Mouse (Mus musculus): ENCODE results near the gene Gm20379. TPM values are rescaled to one million over a fixed set of nuclear protein-coding genes. Genes with fewer than 3 reads are reported as not detected.
A peak's percentile ranks its signal among the peaks of the same experiment; 100 is the strongest.

Gene Gm20379
- polyA plus RNA-seq, 1 experiment from 2014 or later = 1.4 TPM

DNA sequence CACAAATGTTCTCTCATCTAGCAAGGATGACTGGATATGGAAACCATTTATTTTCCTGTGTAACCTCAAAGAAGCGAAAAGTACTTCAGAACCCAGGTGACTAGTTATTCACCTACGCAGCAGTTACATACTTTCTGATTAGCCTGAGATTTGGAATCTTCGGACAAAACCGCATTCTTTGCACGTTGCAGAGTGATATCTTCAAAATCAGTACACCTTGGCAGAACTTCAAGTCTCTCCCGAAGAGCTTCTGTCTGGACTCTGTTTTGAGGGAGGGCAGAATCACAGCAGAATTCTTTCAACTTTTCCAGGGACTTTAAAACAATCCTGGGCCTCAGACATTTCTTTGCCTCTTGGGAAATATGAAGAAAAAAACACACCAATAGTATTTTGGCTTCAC lies 45.3 kb downstream of the Gm20379 start:
- no peak overlapping the region for H3K4me3 ChIP-seq (ENCODE audit: low read length)
- H3K27ac ChIP-seq (ENCODE audit: low read depth, low read length) = no peak overlapping the region
- ATAC-seq (ENCODE audit: low FRiP score, low TSS enrichment) = no peak
- WGBS = 93% methylated on average over 6 of the region's 6 CpGs
- H3K4me2 ChIP-seq (replicated peaks; ENCODE audit: low read depth, low read length) = no peak overlapping the region
- no peaks in the 10 kb centered on the region for H3K9me3 ChIP-seq (ENCODE audit: control insufficient read depth, low read length)
- no peak overlapping the region for H3K9ac ChIP-seq (ENCODE audit: low read depth, low read length)
- no peaks in the 10 kb centered on the region for H3K27me3 ChIP-seq (ENCODE audit: control insufficient read depth, insufficient read depth, low read length)
- H3K36me3 ChIP-seq (ENCODE audit: control insufficient read depth, insufficient read depth, low read length) = peaks cover 24% of the 10 kb centered on the region; the same call in 1 of the 2 replicates
- peaks cover 8% of the 10 kb centered on the region; the same call in 1 of the 2 replicates for H3K4me1 ChIP-seq (ENCODE audit: control insufficient read depth, insufficient read depth, low read length)

DNA sequence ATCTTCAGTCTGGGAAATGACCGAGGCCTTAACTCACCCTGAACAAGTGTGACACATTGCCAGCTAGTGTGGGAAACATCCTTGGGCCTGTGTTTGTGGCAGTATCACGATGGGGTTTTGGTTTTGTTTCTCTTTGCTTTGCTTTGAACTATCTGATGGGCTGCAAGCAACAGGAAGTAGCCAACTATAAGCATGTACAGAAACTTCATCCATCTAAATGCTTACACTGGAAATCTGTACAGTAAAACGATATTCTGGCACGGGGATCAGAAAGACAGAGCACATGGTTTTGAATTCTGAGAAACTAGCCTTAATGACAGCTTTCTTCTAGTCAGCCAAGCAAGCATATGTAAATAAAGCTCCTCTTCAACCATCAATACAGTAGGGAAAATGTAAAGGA lies 48.2 kb downstream of the Gm20379 start:
- H3K27ac ChIP-seq (ENCODE audit: low read depth, low read length) = no peak overlapping the region; the same call in 1 of the 2 replicates
- H3K4me2 ChIP-seq (replicated peaks; ENCODE audit: low read depth, low read length) = peak overlapping the region; percentile 54
- peaks cover 14% of the 10 kb centered on the region for H3K36me3 ChIP-seq (ENCODE audit: control insufficient read depth, insufficient read depth, low read length)
- WGBS = 16% methylated on average over 4 of the region's 4 CpGs
- peak overlapping the region; percentile 76 for H3K4me3 ChIP-seq (ENCODE audit: low read length)
- peaks cover 17% of the 10 kb centered on the region; the same call in 1 of the 2 replicates for H3K4me1 ChIP-seq (ENCODE audit: control insufficient read depth, insufficient read depth, low read length)
- peak; percentile 0; the same call in 1 of the 2 replicates for ATAC-seq (ENCODE audit: low FRiP score, low TSS enrichment)
- H3K27me3 ChIP-seq (ENCODE audit: control insufficient read depth, insufficient read depth, low read length) = no peaks in the 10 kb centered on the region
- peak overlapping the region; percentile 66 for H3K9ac ChIP-seq (ENCODE audit: low read depth, low read length)
- H3K9me3 ChIP-seq (ENCODE audit: control insufficient read depth, low read length) = no peaks in the 10 kb centered on the region

DNA sequence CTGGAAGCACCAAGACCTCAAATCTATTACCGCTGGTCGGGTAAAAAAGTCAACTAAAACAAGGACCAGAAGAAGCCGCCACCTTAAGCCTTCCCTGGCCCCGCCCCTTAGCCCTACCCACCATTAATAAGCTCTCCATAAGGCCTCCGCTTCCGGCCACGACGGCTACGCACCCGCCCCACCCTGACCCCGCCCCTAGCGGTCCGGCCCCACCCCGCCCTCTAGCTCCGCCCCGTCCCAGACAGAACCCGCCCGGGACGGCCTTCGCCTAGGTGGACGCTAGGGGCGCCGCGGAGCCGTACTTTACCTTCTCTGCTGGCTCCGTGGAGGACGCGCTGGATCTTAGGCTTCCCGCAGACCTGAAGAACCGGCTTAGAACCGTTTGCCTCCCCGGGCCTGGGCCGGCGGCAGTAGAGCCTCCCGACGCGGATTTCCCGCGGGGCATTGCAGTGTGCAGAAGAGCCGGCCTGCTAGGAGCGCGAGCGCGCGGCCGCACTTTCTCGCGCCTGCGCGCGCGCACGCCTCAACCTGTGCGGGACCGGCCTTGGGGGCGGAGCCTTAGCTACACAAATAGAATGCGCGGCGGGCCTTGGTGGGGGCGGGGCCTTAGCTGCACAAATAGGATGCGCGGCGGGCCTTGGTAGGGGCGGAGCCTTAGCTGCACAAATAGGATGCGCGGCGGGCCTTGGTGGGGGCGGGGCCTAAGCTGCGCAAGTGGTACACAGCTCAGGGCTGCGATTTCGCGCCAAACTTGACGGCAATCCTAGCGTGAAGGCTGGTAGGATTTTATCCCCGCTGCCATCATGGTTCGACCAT lies 48.9 kb downstream of the Gm20379 start, which contains the start of the genes Dhfr and Msh3:
TSS of gene Dhfr (plus strand) at position 271 of the 816 bp plus-strand sequence.
TSS of gene Msh3 (minus strand) at position 548 of the 816 bp plus-strand sequence.
- H3K27ac ChIP-seq (ENCODE audit: low read depth, low read length) = peak within 1 kb of the TSS; percentile 87
- peak within 1 kb of the TSS; percentile 66 for H3K9ac ChIP-seq (ENCODE audit: low read depth, low read length)
- peaks cover 14% of the 10 kb centered on the region for H3K36me3 ChIP-seq (ENCODE audit: control insufficient read depth, insufficient read depth, low read length)
- no peaks in the 10 kb centered on the region for H3K9me3 ChIP-seq (ENCODE audit: control insufficient read depth, low read length)
- H3K4me2 ChIP-seq (replicated peaks; ENCODE audit: low read depth, low read length) = peak within 1 kb of the TSS; percentile 91
- H3K27me3 ChIP-seq (ENCODE audit: control insufficient read depth, insufficient read depth, low read length) = no peaks in the 10 kb centered on the region
- under 1% methylated on average over 71 of the region's 76 CpGs for WGBS
- peak within 1 kb of the TSS; percentile 76 for H3K4me3 ChIP-seq (ENCODE audit: low read length)
- peaks cover 17% of the 10 kb centered on the region; the same call in 1 of the 2 replicates for H3K4me1 ChIP-seq (ENCODE audit: control insufficient read depth, insufficient read depth, low read length)
- ATAC-seq (ENCODE audit: low FRiP score, low TSS enrichment) = peak; percentile 97

DNA sequence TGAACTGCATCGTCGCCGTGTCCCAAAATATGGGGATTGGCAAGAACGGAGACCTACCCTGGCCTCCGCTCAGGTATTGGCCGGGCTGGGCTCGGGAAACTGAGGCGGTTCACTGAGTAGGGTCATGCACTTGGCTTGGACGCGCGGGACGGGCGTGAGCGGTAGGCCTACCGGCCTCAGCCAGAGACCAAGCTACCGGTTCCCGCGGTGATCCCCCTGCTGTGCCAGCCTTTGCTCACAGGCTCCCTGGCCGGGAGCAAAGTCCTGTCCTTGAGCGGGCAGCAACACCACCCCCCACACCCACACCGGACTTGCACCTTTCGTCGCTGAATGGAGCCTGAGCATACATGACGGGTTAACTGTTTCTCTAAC lies 49.5 kb downstream of the Gm20379 start:
- Histone ChIP-seq H3K4me1 (ENCODE audit: control insufficient read depth, insufficient read depth, low read length) (peaks cover 20% of the 10 kb centered on the region; the same call in 1 of the 2 replicates), H3K4me2 (replicated peaks; ENCODE audit: low read depth, low read length) (peak overlapping the region; percentile 91), H3K4me3 (ENCODE audit: low read length) (peak overlapping the region; percentile 76), H3K27ac (ENCODE audit: low read depth, low read length) (peak overlapping the region; percentile 87; the same call in 1 of the 2 replicates), H3K36me3 (ENCODE audit: control insufficient read depth, insufficient read depth, low read length) (peaks cover 20% of the 10 kb centered on the region), H3K27me3 (ENCODE audit: control insufficient read depth, insufficient read depth, low read length) (no peaks in the 10 kb centered on the region), H3K9me3 (ENCODE audit: control insufficient read depth, low read length) (no peaks in the 10 kb centered on the region), H3K9ac (ENCODE audit: low read depth, low read length) (peak overlapping the region; percentile 66)
- ATAC-seq (ENCODE audit: low FRiP score, low TSS enrichment) = peak; percentile 56
- WGBS = 1% methylated on average over 24 of the region's 24 CpGs

DNA sequence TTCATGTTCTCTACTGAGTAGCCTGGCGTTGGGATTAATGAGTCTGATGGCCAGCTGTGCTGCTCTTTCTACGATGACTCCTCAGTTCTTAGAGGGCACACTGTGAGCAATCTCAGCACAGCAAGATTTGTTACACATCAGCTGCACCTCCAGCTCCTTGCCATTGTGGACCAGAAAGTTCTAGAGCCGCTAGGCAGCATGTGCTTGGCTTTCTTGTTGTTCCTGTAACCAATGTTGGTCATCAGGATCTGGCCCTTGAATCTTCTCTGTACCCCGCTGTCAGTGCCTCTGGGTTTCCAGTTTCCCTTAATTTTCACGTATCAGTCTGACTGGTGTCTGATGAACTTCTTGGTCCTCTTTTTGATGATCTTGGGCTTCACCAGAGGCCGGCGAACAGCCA lies 50.6 kb downstream of the Gm20379 start:
- Histone ChIP-seq H3K4me1 (ENCODE audit: control insufficient read depth, insufficient read depth, low read length) (peaks cover 20% of the 10 kb centered on the region; the same call in 1 of the 2 replicates), H3K27me3 (ENCODE audit: control insufficient read depth, insufficient read depth, low read length) (no peaks in the 10 kb centered on the region), H3K4me2 (replicated peaks; ENCODE audit: low read depth, low read length) (peak overlapping the region; percentile 91), H3K9me3 (ENCODE audit: control insufficient read depth, low read length) (no peaks in the 10 kb centered on the region), H3K9ac (ENCODE audit: low read depth, low read length) (peak overlapping the region; percentile 66; the same call in 1 of the 2 replicates), H3K27ac (ENCODE audit: low read depth, low read length) (no peak overlapping the region), H3K4me3 (ENCODE audit: low read length) (peak overlapping the region; percentile 76), H3K36me3 (ENCODE audit: control insufficient read depth, insufficient read depth, low read length) (peaks cover 17% of the 10 kb centered on the region)
- WGBS = 74% methylated on average over 7 of the region's 7 CpGs
- no peak for ATAC-seq (ENCODE audit: low FRiP score, low TSS enrichment)

Other genes with a start within 250 kb of the Gm20379 start
- 1.5 and 1.7 TPM in 2 replicates for gene Rasgrf2, start 174.3 kb upstream of the Gm20379 start, polyA plus RNA-seq (2014; fragmentation: Nextera tagmentation; extraction: Ambion mirVana)
- 24.6 and 26.0 TPM in 2 replicates for gene Dhfr, start 48.7 kb downstream of the Gm20379 start, polyA plus RNA-seq (2014; fragmentation: Nextera tagmentation; extraction: Ambion mirVana)
- gene Msh3, start 49.0 kb downstream of the Gm20379 start, polyA plus RNA-seq (2014; fragmentation: Nextera tagmentation; extraction: Ambion mirVana) = 31.8 and 42.3 TPM in 2 replicates
- gene Ankrd34b, start 119.9 kb downstream of the Gm20379 start, polyA plus RNA-seq (2014; fragmentation: Nextera tagmentation; extraction: Ambion mirVana) = 0.06 and 0.07 TPM in 2 replicates
- 0.18 TPM in 1 of 2 replicates, not detected in the other for gene Fam151b, start 178.0 kb downstream of the Gm20379 start, polyA plus RNA-seq (2014; fragmentation: Nextera tagmentation; extraction: Ambion mirVana)
- gene Zfyve16, start 224.9 kb downstream of the Gm20379 start, polyA plus RNA-seq (2014; fragmentation: Nextera tagmentation; extraction: Ambion mirVana) = 8.7 and 14.7 TPM in 2 replicates